Mouse (Mus musculus) embryo, embryonic 10.5 days (tissue): ENCODE measurements around the gene Dpf3.
A peak's percentile ranks its signal among the peaks of the same experiment; 100 is the strongest.

Experiments
- DNase-seq: peaks from one replicate; pipeline ENCODE4 v3.0.0-alpha.2; 2015; ENCODE audit warnings: low spot score

Gene Dpf3

DNA sequence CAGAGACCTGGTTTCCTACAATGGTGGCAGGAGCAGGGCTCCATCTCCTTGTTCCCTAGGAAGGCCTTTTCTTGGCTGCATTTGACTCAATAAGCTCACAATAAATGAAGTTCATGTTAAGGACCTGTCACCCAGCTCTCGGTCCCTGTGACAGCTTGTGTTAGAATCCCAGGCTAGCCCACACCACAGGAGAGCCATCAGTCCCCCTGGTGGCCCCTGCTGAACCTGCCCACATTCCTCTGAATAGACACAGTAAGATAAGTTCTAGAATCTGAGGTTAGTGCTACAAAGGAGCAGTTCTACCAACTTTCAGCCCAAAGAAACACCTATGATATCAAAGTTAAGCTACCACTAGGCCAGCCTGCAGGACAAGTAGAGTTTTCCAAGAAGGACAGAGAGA lies 149.2 kb downstream of the Dpf3 start:
- no peak for DNase-seq

- no peak for DNase-seq
Measured at GRCm38 (mm10) chr12:83337776-83338149, 149.8 kb downstream of the Dpf3 start.

GRCm38 (mm10) chr12:83337077-83337775 lies 150.3 kb downstream of the Dpf3 start:
- DNase-seq: peak; percentile 34

DNA sequence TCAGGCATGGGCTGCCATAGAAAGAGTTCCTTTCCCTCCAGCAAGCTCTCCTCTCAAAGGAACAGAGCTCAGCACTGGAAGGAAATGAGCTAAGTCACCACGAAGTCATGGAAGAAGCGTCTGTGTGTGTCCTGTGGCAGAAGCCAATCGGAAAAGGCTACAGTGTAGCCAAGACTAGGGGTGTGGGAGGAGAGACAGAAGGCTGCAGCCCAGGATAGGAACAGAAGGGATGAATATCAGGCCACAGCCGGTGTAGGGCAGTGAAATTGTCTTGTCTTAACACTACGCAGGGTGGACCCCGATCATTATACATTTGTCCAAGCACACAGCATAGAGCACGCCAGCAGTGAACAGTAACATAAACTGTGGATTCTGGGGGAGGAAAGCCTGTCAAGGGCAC lies 157.5 kb downstream of the Dpf3 start:
- DNase-seq: no peak

- no peak for DNase-seq
Measured at GRCm38 (mm10) chr12:83328899-83329298, 158.6 kb downstream of the Dpf3 start.

GRCm38 (mm10) chr12:83328491-83328890 lies 159.0 kb downstream of the Dpf3 start:
- DNase-seq: no peak

GRCm38 (mm10) chr12:83327451-83327850 lies 160.1 kb downstream of the Dpf3 start:
- DNase-seq: no peak

DNA sequence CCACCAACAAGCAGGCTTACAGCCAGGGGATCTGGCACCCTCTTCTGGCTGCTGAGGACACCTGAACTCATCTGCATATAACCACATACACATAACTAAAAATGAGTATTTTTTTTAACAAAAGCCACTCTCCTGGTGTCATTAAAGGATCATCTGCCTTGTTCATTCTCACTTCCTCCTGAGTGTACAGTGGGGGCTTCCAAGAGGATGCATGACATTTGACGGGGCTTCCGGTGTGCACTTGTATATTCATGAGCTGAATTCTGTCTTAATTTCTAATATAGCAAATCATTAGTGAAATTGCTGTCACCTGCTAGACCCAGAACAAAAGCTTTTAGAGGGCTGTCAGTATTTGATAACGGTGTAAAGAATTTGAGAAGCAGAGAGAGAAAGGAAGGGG lies 166.8 kb downstream of the Dpf3 start:
- no peak for DNase-seq

DNA sequence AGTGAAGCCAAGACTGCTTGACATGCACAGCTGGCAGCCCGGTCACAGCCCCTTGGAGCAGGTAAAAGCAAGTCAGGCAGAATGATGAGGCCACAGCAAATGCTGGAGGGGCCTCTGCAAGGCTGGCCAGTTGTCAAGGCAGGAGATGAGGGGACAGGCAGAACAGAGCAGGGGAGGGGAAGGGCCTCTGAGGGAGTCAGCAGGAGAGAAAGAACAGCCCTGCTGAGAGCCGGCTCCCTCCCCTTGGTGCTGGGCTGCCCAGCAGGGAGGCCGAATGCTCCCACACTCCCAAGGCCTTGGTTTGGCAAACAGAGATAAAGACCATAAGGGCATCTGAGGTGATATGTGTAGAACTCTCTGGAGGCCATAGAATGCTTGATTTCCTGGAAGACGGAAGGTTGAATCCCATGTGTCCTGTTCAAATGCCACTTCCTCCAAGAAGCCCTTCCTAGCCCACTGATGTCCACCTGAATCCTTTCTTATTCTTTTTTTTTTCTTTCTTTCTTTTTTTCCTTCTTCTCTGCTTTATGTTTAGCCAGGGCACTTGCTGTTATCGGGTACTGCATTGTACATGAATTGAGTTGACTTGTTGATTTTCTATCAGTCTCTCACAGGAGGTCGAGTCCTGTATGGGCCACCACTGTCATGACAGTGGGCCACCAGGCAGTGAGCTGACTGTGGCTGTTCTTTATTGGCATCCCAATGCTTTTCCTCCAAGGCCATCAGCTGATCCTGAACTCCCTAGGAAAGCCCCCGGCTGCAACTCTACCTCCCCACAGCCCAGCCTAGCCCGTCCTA lies 169.7 kb downstream of the Dpf3 start:
- no peak for DNase-seq

DNA sequence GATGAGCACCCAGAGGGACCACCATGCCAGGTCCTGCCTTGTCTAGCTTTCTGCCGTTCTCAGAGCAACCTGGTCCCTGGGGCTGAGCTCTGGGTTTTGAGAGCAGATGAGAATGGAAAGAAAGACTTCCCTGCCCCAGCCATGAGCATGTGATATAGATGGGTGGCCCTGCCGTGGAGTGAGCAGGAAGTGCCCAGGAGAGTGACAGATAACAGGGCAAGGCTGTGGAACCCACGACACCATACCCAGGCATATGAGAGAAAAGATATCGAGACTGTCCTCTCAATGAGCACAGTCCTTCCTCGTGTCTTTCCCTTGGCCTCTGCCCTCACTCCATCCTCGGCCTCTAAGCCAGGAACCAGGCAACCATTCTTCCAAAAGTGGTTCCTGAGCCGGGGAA lies 172.8 kb downstream of the Dpf3 start:
- DNase-seq: no peak

GRCm38 (mm10) chr12:83312818-83313217 lies 174.7 kb downstream of the Dpf3 start:
- DNase-seq: no peak

DNA sequence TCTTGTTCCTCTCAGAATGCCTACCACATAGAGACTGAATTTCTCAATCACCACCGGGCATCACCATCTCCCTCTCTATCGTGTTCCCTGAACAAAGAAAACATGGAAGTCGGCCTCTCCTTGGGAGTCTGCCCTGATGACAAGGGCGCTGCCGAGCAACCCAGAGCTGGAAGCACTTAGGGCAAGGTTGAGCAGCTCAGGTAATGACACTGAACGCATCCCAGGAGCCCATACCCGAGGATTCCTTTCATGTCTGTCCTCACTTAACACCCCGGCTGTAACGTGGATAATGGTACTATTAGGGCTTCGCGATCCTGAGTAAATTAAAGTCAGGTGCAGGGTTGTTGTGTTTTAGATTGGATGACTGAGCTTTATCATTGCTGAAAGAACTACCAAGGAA lies 176.9 kb downstream of the Dpf3 start:
- no peak for DNase-seq

GRCm38 (mm10) chr12:83309031-83309804 lies 178.3 kb downstream of the Dpf3 start:
- no peak for DNase-seq

- no peak for DNase-seq
Measured at GRCm38 (mm10) chr12:83308627-83309026, 178.9 kb downstream of the Dpf3 start.

DNA sequence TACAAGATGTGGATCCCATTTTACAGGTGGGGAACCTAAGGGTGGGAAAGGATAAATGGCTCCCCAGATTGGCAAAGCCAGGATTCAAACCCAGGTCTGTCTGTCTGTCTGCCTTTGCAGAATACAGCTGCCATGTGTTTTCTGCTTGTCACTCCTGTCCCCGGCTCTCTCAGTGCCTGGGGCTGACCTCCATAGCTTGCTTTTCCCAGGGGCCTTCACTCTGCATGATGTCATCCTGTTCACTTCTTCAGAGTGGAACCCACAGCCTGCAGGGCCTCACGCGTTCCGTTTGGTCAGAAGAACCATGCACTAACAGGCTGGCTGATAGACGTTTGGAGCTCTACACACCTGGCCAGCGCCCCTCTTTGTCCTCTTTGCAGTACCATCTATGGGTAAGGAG lies 184.3 kb downstream of the Dpf3 start:
- DNase-seq: no peak

DNA sequence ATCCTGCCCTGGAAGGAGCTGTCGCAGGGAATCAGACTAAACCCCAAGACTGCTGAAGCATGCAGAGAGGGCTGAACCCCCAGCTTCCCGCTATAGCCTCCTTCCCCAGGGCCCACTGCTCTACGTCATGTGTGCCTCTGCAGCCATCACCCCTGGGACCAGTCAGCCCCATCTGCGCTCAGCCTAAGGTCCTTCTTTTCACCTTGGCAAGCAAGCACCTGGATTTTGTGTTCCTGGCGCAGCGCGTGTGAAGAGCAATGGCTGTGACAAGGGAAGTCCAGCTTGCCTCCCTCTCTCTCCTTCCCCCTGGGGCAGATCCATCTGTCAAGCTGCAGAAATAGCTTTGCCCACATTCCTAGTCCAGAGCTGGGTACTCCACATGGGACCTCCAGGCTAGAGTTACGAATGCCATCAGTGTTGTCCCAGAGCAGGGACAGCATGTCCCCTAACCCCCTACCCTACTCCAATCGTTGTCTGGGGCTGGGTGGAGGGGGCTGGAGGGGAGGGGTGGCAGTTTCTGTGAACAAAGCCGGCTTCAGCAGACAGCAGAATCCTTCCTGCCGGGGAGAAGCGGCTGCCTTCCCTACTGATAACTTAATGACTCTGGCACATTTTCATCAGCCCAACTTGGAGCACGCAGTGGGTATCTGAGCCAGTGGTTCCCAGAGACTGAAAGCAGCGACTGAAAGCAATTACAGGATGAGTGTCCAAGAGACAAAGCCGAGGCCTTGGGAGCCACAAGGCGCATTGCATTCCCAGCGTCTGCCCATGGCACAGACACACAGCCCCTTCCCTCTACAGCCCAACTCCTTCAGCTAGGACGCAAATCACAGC lies 185.0 kb downstream of the Dpf3 start:
- DNase-seq: peak; percentile 53

DNA sequence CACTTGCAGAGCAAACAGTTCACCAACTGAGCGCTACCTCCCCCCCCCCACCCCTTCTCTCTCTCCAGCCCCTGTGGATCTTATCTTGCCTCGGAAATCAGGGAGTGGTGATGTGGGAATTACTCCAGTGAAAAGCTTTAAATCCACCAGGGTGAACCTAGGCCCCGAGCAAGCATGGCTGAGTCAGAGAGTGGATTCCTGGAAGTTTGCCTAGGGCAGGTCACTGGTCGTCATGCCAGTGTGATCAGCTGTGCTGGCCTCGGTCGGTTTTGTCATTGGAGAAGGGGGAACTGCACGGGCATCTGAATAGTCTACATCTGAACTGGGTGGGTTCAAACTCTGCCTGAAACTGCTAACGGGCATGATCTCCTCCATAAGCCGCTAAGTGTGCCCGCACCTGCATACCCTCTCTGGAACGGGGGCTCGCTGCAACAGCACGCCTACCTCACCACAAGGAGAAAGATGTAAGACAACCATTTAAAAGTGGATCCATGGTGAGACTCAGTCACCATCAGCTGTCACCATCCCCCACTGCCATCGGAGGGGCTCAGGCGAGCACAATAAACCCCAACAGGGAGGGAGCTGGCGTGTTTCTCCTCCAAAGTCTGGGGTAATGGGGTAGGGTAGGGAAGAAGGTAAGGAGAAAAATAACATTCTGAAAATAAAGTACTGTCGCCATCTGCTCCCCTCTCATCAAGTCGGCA lies 185.7 kb downstream of the Dpf3 start:
- DNase-seq: no peak

GRCm38 (mm10) chr12:83298358-83298757 lies 189.2 kb downstream of the Dpf3 start:
- no peak for DNase-seq

DNA sequence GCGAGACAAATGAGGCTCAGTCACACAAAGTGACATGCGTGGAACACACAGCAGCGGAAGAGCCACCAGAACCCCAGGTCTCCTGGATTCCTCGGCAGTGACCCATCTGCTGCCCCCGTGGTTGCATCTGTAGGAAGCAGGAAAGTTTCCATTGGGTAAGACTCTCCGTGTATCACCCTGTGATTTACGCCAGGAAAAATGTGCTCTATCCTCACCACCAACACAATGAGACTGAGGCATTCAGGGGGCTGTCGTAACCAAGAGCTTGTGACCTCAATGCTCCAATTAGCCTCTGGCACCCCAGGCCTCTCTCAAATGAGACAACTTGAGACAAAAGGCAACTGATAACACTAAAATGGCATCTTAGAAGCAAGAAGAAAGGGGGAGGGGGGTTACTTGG lies 192.5 kb downstream of the Dpf3 start:
- DNase-seq: peak; percentile 18

- no peak for DNase-seq
Measured at GRCm38 (mm10) chr12:83291915-83292314, 195.6 kb downstream of the Dpf3 start.
